Mouse (Mus musculus): ENCODE data around the gene Ets1.

DNA sequence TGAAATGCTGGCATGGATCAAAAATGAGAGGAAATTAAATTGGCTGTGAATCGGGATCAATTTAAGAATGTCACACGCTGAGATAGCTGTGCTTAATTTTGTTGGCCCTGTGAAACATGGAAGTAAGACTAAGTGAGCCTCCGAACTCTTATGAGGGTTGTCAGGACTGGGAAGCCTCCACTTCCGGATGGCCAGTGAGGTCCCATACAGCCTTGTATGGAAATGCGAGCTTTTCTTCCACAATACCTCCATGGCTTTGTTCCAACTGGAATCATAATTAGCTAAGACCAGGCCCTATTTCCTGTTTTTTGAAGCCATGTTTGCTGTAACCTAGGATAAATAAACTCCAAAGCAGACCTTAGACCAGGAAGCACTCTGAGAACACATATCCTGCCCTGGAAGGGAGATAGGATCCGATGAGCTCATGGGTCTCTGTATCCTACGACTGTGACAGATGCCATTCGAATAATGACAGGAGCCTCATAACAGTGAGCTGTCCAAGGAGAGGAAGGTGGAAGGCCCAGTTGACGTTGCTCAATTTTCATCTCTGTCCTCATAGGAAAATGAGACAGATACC, 17.4 kb upstream of the Ets1 start:
- no peak for TF ChIP-seq CTCF (IDR thresholded peaks at IDR 0.05; ENCODE audit: borderline replicate concordance, insufficient read depth, low read depth, low read length)
- TF ChIP-seq POLR2A (IDR thresholded peaks at IDR 0.05; ENCODE audit: borderline replicate concordance, insufficient read depth, low read length): no peak

All from cerebellum, adult 2 months (tissue).